Mouse (Mus musculus) megakaryocyte, embryonic 14.5 days (primary cell): Measurements from ENCODE around the gene Rarres2.

ENCODE experiments used
- FLI1 ChIP-seq: IDR thresholded peaks from 2 replicates; pipeline ENCODE4 v1.6.1; 2012; ENCODE audit warnings: low read length, inconsistent platforms, mixed read lengths
- GATA1 ChIP-seq: IDR thresholded peaks from 3 replicates; pipeline ENCODE4 v1.6.1; 2012; ENCODE audit warnings: mixed read lengths, low read length, inconsistent platforms, borderline replicate concordance

GRCm38 (mm10) chr6:48569065-48569807, 3.4 kb downstream of the Rarres2 start:
- no peak for TF ChIP-seq GATA1
- TF ChIP-seq FLI1: no peak
